Mouse (Mus musculus) adrenal gland, postnatal 25 days (tissue): ENCODE results near the gene Dgkd. TPM values are rescaled to one million over a fixed set of nuclear protein-coding genes. Genes with fewer than 3 reads are reported as not detected.

Experiments
- DNase-seq: peaks from one replicate; pipeline ENCODE4 v3.0.0; 2021; ENCODE audit warnings: mixed read lengths
- total RNA-seq: library from RNA; stranded (reverse); gene quantifications from 2 replicates; pipeline ENCODE4 v1.2.3, GENCODE M21; 2021

Dgkd gene
- total RNA-seq, 1 experiment from 2014 or later = 62.5 TPM

DNA sequence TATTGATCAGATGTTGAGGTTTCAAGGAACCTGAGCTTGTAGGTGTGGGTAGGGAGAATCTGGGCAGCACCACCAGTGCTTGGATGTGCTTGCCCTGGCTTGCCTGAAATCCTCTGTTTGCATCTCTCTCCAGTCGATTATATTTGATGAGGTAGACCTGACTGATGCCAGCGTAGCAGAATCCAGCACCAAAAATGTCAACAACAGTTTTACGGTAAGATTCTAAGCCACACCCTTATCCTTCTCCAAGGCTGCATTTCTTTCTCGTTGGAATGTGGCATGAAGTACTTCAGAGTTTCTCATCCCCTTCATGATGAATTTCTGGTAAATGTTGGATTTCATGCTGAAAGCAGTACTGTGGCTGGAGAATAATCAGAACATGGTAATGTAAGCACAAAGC lies 28.6 kb downstream of the Dgkd start:
- no peak for DNase-seq

- DNase-seq = no peak
Measured at GRCm38 (mm10) chr1:87882554-87882953, 29.5 kb downstream of the Dgkd start.

GRCm38 (mm10) chr1:87890960-87891359 lies 37.9 kb downstream of the Dgkd start:
- DNase-seq = no peak

GRCm38 (mm10) chr1:87891634-87892033 lies 38.5 kb downstream of the Dgkd start:
- DNase-seq = no peak

GRCm38 (mm10) chr1:87892499-87892898 lies 39.4 kb downstream of the Dgkd start:
- DNase-seq = no peak

GRCm38 (mm10) chr1:87893414-87893813 lies 40.3 kb downstream of the Dgkd start:
- DNase-seq = no peak

DNA sequence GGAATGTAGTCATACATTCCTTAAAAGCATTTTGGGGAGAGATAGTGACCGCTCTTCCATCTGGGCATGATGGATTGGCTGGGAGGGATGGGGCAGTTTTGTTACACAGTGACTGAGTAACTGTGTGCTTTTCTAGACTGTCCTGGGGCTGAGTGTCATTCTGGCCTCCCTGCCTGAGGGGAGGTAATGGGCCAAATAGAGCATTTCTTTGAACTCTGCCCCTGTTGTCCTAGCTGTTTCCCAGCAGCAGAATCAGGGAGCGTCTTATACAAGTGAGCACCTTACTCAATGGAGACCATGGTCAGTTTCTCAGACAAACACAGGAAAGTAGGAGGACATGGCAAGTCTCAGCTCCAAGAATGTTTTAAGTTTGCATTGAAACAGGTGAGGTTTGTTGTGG lies 43.8 kb downstream of the Dgkd start:
- no peak for DNase-seq

DNA sequence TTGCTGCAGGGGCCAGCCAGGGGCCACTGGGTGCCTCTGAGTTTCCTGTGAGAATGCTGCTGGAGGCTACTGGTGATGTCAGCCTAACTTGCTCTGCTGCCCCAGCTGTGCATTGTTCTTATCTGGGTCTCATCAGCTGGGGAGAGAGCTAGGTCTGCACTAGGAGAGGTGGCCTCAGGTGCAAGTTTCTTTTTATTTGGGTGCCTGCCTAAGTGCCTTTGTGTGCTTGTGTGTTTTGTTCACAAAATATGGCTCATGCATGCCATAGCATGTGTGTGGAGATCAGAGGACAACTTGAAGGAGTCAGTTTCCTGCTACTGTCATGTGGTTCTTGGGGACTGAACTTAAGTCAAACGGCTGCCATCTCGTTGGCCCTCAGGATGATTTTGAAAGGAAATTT lies 46.6 kb downstream of the Dgkd start:
- DNase-seq = no peak

- peak; percentile 17 for DNase-seq
Measured at GRCm38 (mm10) chr1:87900979-87901378, 47.9 kb downstream of the Dgkd start.

GRCm38 (mm10) chr1:87902186-87902585 lies 49.1 kb downstream of the Dgkd start:
- no peak for DNase-seq

- DNase-seq = no peak
Measured at GRCm38 (mm10) chr1:87906361-87906956, 53.4 kb downstream of the Dgkd start.

DNA sequence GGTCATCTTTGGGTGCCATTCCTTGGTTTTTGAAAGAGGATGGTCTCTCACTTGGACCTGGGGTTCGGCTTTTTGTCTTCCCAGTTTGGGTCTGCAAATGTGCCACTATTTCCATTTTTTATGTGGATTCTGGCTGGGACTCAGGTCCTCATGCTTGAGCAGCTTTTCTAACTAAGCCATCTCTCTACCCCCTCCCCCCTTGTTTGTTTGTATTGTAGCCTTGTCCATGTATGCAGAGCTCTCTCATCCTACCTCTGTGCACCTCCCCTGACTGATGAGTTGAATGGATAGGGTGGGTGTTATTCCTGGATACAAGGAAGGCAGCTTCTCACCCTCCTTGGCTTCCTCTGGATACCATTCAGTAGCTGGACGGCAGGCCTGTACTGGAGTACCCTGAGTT lies 54.9 kb downstream of the Dgkd start:
- DNase-seq = no peak

GRCm38 (mm10) chr1:87908736-87909135 lies 55.6 kb downstream of the Dgkd start:
- no peak for DNase-seq

GRCm38 (mm10) chr1:87909565-87909964 lies 56.5 kb downstream of the Dgkd start:
- no peak for DNase-seq

GRCm38 (mm10) chr1:87910428-87910827 lies 57.3 kb downstream of the Dgkd start:
- DNase-seq = no peak

DNA sequence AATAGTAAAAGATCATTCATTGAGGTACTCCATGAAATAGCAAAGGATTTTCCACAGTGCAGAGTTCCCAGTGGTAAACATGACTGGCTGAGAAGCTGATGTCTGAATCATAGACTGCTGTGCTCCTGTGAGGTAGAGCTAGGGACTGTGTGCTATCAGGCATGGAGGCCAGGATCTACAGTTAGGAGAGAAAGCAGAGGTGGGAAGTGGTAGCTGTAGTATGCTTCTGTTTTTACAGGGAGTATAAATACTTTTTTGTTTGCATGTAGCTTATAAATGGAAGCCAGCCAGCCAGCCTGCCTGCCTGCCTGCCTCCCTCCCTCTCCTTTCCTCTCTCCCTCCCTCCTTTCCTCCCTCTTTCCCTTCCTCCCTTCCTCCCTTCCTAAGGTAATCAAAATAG lies 60.3 kb downstream of the Dgkd start:
- no peak for DNase-seq

GRCm38 (mm10) chr1:87917361-87917760 lies 64.3 kb downstream of the Dgkd start:
- DNase-seq = no peak

GRCm38 (mm10) chr1:87918061-87918460 lies 65.0 kb downstream of the Dgkd start:
- no peak for DNase-seq

DNA sequence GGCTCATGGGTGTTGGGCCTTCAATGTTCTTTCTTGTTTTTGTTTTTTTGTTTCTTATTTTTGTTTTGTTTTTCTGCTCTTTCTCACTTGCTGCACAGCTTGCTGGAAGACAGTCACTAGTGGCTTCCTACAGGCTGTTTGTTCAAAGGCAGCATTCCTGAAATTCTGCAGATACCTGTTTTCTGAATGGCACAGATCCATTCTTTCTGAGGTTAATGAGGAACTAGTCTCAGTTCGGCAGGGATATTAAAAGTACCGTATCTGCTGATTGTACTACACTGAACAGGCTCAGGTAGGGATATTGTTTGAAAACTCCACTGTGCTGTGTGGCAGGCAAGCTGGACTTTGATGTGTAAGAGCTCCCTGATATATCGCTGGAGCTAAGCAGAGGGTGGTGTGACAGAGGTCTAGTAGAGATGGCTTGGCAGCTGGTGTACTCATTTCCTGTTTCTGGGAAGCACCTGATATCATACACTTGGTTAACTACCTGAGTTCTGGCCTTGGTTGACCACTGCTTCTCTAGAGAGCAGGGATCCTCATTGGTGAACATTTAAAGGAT lies 67.0 kb downstream of the Dgkd start:
- DNase-seq = no peak

DNA sequence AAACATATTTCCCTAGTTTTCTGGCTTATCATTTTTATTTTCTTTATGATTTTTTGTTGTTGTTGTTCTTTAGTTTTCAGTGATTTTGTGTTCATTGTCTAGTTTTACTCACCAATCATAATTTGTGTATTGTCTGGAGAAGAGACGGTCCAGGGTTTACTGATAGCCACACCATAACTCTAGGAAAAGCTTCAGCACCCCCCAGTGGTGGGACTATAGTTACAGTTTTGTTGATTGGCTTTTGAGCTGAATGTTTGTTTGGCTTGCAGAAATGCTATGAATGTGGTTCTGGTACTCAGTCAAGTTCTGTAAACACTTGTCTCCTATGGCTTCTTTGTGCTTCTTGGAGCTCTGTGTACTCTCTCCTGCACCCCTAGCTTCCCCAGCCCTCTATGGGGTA lies 69.6 kb downstream of the Dgkd start:
- DNase-seq = peak; percentile 20

DNA sequence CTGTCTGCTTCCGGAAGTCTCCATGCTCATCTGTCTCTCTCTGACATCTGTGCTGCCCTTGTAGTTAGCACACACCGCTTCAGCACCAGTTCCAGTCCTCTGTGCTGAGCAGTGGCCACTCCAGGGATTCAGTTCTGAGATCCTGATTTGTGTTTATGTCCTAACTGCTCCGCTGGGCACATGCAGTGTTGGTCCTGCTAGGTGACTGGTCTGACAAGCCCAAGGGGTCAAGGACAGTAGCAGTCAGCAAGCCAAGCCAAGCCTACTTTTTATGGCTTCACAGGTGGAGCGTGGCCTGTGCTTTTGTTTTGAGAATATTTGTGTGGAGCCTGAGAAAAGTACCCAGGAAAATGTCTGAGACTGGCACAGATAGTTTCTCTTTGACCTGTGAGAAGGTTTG lies 71.8 kb downstream of the Dgkd start:
- no peak for DNase-seq

- peak; percentile 65 for DNase-seq
Measured at GRCm38 (mm10) chr1:87929730-87930129, 76.6 kb downstream of the Dgkd start.

DNA sequence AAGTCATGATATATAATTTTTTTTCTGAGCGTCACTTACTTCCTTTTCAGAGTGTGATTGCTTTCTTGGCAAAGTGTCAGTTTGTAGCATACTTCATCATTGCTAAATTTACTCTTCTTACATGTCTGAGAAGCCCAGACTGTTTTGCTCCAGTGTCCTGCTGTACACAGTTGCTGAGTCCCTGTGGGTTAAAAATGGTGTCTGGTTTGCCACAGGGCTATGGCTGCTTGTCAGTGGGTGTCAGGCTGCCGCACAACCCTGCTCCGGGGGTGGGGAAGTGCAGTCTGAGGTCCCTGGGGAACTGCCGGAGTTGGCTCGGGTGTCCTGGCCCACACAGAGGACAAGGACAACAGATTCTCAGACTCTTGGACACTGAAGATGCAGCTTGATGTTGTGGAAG lies 80.0 kb downstream of the Dgkd start:
- DNase-seq = no peak

DNA sequence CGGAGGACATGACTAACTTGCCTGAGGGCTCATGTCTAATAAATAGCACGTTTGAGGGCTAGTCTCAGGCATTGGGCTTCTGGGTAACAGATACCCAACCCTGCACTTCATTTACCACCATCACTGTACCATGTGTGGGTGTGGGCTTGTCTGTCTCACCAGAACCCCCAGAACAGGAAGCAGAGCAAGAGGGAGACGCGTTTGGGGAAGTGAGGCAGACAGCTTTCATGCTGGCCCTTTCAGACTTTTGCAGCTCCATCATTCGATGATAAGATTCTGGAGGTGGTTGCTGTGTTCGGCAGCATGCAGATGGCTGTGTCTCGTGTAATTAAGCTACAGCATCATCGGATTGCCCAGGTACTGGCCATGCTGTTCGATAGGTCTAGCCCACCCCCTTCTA lies 82.0 kb downstream of the Dgkd start:
- no peak for DNase-seq

- DNase-seq = no peak
Measured at GRCm38 (mm10) chr1:87935546-87935945, 82.5 kb downstream of the Dgkd start.
